Mouse (Mus musculus) brown adipose tissue, adult 24 weeks (tissue): ENCODE measurements around the gene Gm7257. TPM values are rescaled to one million over a fixed set of nuclear protein-coding genes. Genes with fewer than 3 reads are reported as not detected.

Experiments used
- H3K27ac ChIP-seq: fragments of 200-500 bp; replicated peaks from 2 replicates; pipeline ENCODE4 v1.5.1; 2012; ENCODE audit warnings: low read depth, mild to moderate bottlenecking, low read length
- H3K4me1 ChIP-seq: fragments of 200-500 bp; 2 replicates; pipeline ENCODE4 v1.6.1; 2012; ENCODE audit warnings: low read length, mixed read lengths; ENCODE audit not compliant: control insufficient read depth, insufficient read depth, insufficient read length
- H3K4me3 ChIP-seq: fragments of 200-500 bp; 2 replicates; pipeline ENCODE4 v1.5.1; 2012; ENCODE audit warnings: low read depth, mild to moderate bottlenecking, low read length, moderate library complexity; ENCODE audit not compliant: insufficient read depth
- polyA plus RNA-seq: library from polyadenylated mRNA; stranded (reverse); fragments of >200 nt; gene quantifications from 2 replicates; pipeline ENCODE4 v1.2.4, GENCODE M21; 2012; ENCODE audit not compliant: missing spikeins, insufficient read depth, insufficient read length

The Gm7257 gene
- polyA plus RNA-seq: not detected in 2 replicates

- H3K27ac ChIP-seq: no peak within 1 kb of the TSS
- H3K4me1 ChIP-seq: no peaks in the 10 kb centered on the region
- no peak within 1 kb of the TSS for H3K4me3 ChIP-seq
Measured at GRCm38 (mm10) chr9:36431584-36431983, at the start of gene Gm7257. TSS of gene Gm7257 (plus strand) at chr9:36431884.

GRCm38 (mm10) chr9:36402991-36403390 lies 28.7 kb upstream of the Gm7257 start:
- Histone ChIP-seq H3K4me1 (no peaks in the 10 kb centered on the region), H3K27ac (no peak overlapping the region), H3K4me3 (no peak overlapping the region)

- Histone ChIP-seq H3K4me3 (no peak overlapping the region), H3K27ac (no peak overlapping the region), H3K4me1 (no peaks in the 10 kb centered on the region)
Measured at GRCm38 (mm10) chr9:36435051-36435764, 3.5 kb downstream of the Gm7257 start.

GRCm38 (mm10) chr9:36475338-36475737 lies 43.7 kb downstream of the Gm7257 start, which contains the start of gene Gm9513:
TSS of gene Gm9513 (plus strand) at chr9:36475638.
- no peaks in the 10 kb centered on the region for H3K4me1 ChIP-seq
- no peak within 1 kb of the TSS for H3K27ac ChIP-seq
- no peak within 1 kb of the TSS for H3K4me3 ChIP-seq

Other genes starting within 250 kb of the Gm7257 start
- not detected in 2 replicates for gene Gm9513, start 43.8 kb downstream of the Gm7257 start, polyA plus RNA-seq
- gene Gm5615, start 110.1 kb downstream of the Gm7257 start, polyA plus RNA-seq: not detected in 2 replicates
- not detected in 2 replicates for gene Gm17689, start 150.8 kb downstream of the Gm7257 start, polyA plus RNA-seq
- not detected in 2 replicates for gene A630095E13Rik, start 211.5 kb downstream of the Gm7257 start, polyA plus RNA-seq